ENCODE assay signal across 17 mouse cellular contexts in genomic region chr1:145579460-145579859, GRCm38 (mm10).
DNase-seq lines count a peak whose midpoint lies in the region; TF ChIP-seq lines count a peak whose summit lies in the region.
"Had no signal": no experiment of that assay in that cellular context is flagged by ENCODE, and none has a peak within 500 bp of the region (broad histone marks: within the 10 kb centered on the region; RNA-seq: fewer than 3 reads in every experiment).

No protein-coding gene starts in this region.

- TF ChIP-seq POLR2A in MEL (IDR thresholded peaks at IDR 0.05; ENCODE audit: control insufficient read depth in 1 of 2, insufficient read depth in 1 of 2, low read depth in 1 of 2, low read length in 2 of 2, poor library complexity in 1 of 2): no peak

- H3K4me3 ChIP-seq in MEL (ENCODE audit: control insufficient read depth in 1 of 2, insufficient read depth in 1 of 2, low read depth in 2 of 2, low read length in 2 of 2): no peak overlapping the region

- H3K27ac ChIP-seq in MEL (ENCODE audit: control insufficient read depth, low read depth, low read length): no peak overlapping the region

- no peaks in the 10 kb centered on the region for H3K27me3 ChIP-seq in MEL (ENCODE audit: control insufficient read depth in 1 of 2, insufficient read depth in 2 of 2, low read length in 2 of 2)
- H3K27me3 ChIP-seq: CH12.LX, Patski had no signal

- H3K4me1 ChIP-seq in MEL (ENCODE audit: control insufficient read depth in 1 of 2, insufficient read depth in 2 of 2, low read length in 2 of 2): no peaks in the 10 kb centered on the region

- no peaks in the 10 kb centered on the region; a peak in 1 of 4 replicates for H3K36me3 ChIP-seq in MEL (ENCODE audit: control insufficient read depth in 1 of 2, insufficient read depth in 2 of 2, low read length in 2 of 2)
- H3K36me3 ChIP-seq: G1E had no signal

- no peak for TF ChIP-seq CTCF in MEL (IDR thresholded peaks at IDR 0.05 in 2 of 3, conservative IDR thresholded peaks at IDR 0.05 in 1 of 3; ENCODE audit: control insufficient read depth in 1 of 3, insufficient read depth in 1 of 3, low read depth in 2 of 3, low read length in 3 of 3, poor library complexity in 1 of 3, severe bottlenecking in 1 of 3)

- TF ChIP-seq RAD21 in MEL (IDR thresholded peaks at IDR 0.05; ENCODE audit: low read depth, low read length): no peak

- H3K9ac ChIP-seq in MEL (ENCODE audit: control insufficient read depth, low read depth, low read length, poor library complexity, severe bottlenecking): no peak overlapping the region

- TF ChIP-seq EP300 in MEL (IDR thresholded peaks at IDR 0.05; ENCODE audit: low read depth in 1 of 2, low read length in 2 of 2): peak; percentile 39 to 53; a peak in 3 of 4 replicates

- no peak for DNase-seq in MEL (ENCODE audit: low read depth, low spot score)
- DNase-seq in ovary, adult 18-20 months (ENCODE audit: low spot score): no peak
- DNase-seq: adrenal gland, adult 2 months; adrenal gland, adult 8-10 months; adrenal gland, postnatal 10 days; adrenal gland, postnatal 14 days; adrenal gland, postnatal 25 days; adrenal gland, postnatal 36 days; B cell, adult 2 months; cerebellum, adult 11 months; cerebellum, adult 11-12 months; cerebellum, adult 18-20 months; cerebellum, adult 2 months; cerebellum, adult 8-10 months had no signal

- no peaks in the 10 kb centered on the region for H3K9me3 ChIP-seq in MEL (replicated peaks; ENCODE audit: insufficient read depth, low read length)
- H3K9me3 ChIP-seq: G1E had no signal

- H3K79me2 ChIP-seq in MEL (ENCODE audit: control insufficient read depth, insufficient read depth, low read length, poor library complexity): no peaks in the 10 kb centered on the region

TF ChIP-seq in MEL, 35 proteins besides CTCF, POLR2A, EP300 and RAD21:
- TF ChIP-seq MAFK (IDR thresholded peaks at IDR 0.05; ENCODE audit: borderline replicate concordance, low read depth, low read length) (no peak), TCF12 (IDR thresholded peaks at IDR 0.05; ENCODE audit: low read depth, low read length) (peak; percentile 37; the same call in 1 of the 2 replicates), MEF2A (IDR thresholded peaks at IDR 0.05; ENCODE audit: extremely low read depth, insufficient replicate concordance, low read depth, low read length, poor library complexity, severe bottlenecking) (peak; percentile 51; the same call in 1 of the 2 replicates), E2F4 (IDR thresholded peaks at IDR 0.05; ENCODE audit: borderline replicate concordance, low read depth, low read length) (no peak)
